Mouse (Mus musculus): ENCODE measurements around the gene Gtf2a2.
"Not testable (repeated sequence)": the region's sequence is repeated elsewhere in the genome, so short reads cannot be mapped to it uniquely, and the experiment has no call there.

Gtf2a2 gene

GRCm38 (mm10) chr9:70021610-70022009 lies 9.3 kb downstream of the Gtf2a2 start:
- no peak for DNase-seq (ENCODE audit: low read depth)

- DNase-seq (ENCODE audit: low read depth): no peak
These were observed 9.7 kb downstream of the Gtf2a2 start for GRCm38 (mm10) chr9:70022083-70022482.

DNA sequence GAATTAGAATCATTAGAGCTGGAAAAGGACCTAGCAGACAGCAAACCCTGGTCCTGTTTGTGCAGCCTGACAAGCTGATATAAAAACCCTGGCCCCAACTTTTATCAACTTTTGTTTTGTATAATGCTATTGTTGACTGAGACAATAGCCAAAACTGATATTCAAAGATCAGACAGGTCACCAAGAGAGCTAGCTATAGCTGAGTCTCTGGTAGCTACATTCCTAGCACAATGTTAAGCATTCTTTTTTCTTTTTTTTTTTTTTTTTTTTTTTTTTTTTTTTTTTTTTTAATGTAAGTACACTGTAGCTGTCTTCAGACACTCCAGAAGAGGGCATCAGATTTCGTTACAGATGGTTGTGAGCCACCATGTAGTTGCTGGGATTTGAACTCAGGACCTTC lies 11.3 kb downstream of the Gtf2a2 start:
- not testable (repeated sequence) for DNase-seq (ENCODE audit: low read depth)

DNA sequence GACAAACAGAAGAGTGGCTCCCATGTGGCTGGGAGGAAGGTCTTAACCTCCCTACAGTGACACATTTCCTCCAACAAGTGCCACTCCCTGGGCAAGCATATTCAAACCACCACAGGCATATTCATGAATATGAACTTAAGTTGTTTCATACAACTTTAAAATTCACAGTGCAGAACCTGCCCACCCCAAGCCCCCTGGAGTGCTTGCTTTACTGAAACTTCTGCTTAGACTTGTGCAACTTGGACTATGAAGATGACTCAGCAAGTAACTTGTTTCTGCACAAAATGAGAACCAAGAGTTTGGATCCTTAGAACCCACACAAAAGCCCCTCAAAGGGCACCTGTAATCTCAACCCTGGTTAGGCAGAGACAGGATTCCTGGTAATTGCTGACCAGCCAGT lies 12.3 kb downstream of the Gtf2a2 start:
- DNase-seq (ENCODE audit: low read depth): no peak

DNA sequence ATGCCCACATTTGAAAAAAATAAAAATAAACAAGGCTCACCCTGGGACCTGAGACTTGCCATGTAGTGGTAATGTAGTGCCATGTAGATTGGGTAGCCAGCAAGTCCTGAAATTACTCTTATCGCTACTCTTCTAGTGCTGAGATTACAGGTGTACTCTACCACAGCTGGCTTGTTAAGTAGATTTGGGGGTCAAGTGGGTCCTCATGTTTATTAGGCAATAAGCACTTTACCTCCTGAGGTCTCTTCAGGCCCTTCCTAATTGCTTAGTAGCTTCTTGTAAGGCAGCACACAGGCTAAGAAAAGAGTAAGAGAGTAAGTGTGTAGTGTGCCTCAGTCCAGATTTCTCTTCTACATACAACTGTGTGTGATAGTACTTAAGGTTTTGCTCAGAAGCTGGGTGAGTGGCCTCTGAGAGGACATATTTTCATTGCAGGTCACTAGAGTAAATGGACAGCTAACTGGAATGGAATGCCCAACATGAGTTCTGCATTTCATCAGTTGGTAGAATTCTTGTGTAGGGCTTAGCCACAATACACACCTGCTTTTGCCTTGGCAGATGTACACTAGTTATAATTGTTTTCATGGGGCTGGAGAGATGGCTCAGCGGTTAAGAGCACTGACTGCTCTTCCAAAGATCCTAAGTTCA lies 13.1 kb downstream of the Gtf2a2 start:
- DNase-seq (ENCODE audit: low read depth): no peak

- DNase-seq (ENCODE audit: low read depth): no peak
These were observed 19.8 kb downstream of the Gtf2a2 start for GRCm38 (mm10) chr9:70032167-70032566.

DNA sequence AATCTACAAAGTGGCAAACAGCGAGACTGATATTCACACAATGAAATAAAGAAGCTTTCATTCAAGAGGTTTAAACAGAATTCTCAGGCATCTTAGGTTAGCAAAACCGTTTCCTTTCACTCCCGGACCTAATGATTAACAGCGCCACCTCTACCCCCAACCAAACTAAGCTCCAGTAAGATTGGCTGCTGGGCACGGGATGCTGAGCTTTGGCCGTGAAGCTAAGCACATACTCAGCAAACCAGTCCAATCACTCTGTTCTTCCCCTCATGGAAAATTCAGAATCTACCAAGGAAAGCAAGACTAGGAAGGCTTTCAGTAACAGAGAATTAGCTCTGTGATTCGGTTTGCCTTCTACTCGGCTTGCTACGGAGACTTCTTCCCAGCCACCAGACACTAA lies 20.7 kb downstream of the Gtf2a2 start:
- DNase-seq (ENCODE audit: low read depth): no peak

- DNase-seq (ENCODE audit: low read depth): no peak
These were observed 22.4 kb downstream of the Gtf2a2 start for GRCm38 (mm10) chr9:70034702-70035101.

GRCm38 (mm10) chr9:70036646-70037045 lies 24.3 kb downstream of the Gtf2a2 start:
- DNase-seq (ENCODE audit: low read depth): no peak

DNA sequence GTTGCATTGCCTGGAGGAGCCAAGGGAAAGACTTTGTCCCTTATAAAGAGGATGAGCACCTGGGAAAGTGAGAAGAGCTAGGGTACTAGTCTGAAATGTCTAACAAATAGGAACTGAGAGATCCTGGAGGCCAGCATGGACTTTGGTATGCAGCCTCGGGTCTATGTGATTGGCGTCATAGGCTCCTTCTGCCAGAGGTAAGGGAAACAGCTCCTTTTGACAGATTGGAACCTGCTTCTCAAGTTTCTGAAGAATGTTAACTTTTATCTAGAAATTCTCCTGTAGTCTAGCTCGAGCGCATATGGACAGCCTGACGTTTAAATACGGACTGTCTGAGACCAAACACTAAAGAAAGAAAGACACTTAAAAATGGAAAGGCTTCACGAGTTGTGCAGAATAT lies 25.6 kb downstream of the Gtf2a2 start, which contains the start of gene Gcnt3:
TSS of gene Gcnt3 (minus strand) at position 101 of the 400 bp plus-strand sequence.
- DNase-seq (ENCODE audit: low read depth): no peak

DNA sequence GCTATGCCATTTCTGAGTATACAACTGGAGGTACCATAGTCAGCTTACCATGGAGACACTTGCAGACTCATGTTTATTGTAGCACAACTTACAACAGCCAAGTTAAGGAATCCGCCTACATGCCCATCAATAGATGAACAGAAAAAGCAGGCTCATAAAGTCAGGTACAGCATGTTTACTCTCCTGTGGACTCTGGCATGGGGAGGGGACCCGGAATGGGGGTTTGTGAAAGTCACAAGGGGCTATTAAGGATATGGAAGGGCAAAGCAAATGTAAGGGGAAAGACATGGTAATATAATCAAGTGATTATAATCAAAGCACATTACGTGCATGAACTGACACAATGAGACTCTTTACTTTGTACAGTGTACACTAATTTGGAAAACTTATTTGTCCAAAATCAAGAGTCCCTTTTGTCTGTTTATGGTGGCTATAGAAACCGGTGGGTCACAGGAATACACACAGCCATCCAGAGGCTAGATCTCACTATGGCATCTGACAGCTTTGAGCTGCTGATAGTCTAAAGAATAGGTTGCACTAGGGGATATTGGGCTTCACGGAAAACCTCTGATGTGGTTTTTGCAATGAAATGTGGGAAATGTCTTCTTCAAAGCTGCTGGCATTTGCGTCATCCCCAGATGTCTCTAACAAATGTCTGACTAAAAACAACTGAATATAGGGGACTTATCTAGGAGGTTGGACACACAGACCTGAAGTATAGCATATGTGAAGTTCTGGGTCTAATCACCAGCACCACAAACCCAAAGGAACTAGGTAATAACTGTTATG lies 27.4 kb downstream of the Gtf2a2 start:
- no peak for DNase-seq (ENCODE audit: low read depth)

DNA sequence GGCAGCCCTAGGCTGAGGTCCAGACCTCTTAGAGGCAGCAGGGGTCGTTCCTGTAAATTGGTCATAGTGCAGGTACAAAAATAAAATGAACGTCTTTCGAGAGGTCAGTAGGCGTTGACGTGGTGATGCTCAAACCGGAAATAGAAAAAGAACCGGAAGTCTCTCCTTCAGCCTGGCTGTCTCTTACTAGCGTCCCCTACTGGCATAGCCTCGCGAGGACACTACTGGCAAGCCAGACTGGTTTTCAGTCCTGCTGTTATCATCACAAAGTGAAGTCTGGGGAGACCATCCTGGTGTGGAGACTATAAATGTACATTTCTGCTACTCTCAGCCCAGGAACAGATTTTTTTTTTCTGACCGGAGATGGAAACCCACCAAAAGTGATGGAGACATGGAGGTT lies 28.2 kb downstream of the Gtf2a2 start:
- DNase-seq (ENCODE audit: low read depth): no peak

GRCm38 (mm10) chr9:70042137-70042536 lies 29.8 kb downstream of the Gtf2a2 start:
- no peak for DNase-seq (ENCODE audit: low read depth)

DNA sequence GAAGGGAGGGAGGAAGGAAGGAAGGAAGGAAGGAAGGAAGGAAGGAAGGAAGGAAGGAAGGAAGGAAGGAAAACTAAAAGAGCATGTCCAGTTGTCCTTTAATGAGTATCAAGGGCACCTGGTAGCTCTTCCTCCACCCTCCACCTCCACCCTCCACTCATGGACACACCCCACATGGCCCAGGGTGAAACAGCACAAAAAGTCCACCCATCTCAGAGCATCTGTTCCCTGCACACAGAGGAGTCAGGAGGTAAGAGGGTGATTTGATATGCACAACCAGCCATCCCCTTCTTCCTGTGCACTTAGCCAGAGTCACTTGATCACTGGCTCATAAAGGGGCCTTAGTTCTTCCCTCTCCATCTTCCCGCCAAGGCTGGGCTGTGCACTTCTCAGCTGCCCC lies 30.6 kb downstream of the Gtf2a2 start:
- DNase-seq (ENCODE audit: low read depth): no peak

- no peak for DNase-seq (ENCODE audit: low read depth)
These were observed 32.5 kb downstream of the Gtf2a2 start for GRCm38 (mm10) chr9:70044865-70045264.

GRCm38 (mm10) chr9:70046255-70046654 lies 33.9 kb downstream of the Gtf2a2 start:
- no peak for DNase-seq (ENCODE audit: low read depth)

DNA sequence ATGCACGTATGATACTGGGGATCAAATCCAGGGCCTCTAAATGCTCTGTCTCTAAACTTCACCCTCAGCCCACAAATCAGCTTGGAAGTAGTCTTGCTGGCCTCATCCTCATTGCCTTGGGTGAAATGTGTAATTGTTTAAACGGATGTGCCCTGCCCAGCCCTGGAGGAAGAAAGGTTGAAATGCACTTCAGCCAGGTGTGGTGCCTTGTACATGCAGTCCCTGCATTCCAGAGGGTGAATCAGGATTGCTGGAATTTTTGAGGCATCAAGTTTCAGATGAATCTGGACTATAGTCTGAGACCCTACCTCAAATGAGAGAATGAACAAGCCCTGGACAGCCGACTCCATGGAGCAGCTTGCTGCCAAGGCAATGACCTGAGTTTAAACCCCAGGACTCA lies 35.5 kb downstream of the Gtf2a2 start:
- DNase-seq (ENCODE audit: low read depth): no peak

DNA sequence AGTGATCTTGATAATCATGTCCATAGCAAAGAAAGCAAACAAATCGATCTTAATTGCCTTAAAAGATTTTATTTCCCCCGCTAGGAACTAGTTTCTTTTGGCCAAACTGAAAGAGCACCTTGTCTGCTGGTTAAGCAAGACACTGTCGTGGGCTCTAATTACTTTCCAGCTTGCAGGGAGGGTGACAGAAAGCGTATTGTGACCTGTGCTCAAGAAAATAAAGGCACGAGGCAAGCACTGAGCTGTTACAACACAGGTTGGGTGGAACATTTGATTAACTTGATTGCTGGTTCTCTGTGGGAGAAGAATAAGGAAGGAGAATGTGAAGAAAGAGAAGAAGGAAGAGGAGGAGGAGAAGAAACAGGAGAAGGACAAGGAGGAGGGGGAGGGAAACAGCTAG lies 35.9 kb downstream of the Gtf2a2 start:
- no peak for DNase-seq (ENCODE audit: low read depth)

- DNase-seq (ENCODE audit: low read depth): no peak
These were observed 36.5 kb downstream of the Gtf2a2 start for GRCm38 (mm10) chr9:70048751-70049415.

DNA sequence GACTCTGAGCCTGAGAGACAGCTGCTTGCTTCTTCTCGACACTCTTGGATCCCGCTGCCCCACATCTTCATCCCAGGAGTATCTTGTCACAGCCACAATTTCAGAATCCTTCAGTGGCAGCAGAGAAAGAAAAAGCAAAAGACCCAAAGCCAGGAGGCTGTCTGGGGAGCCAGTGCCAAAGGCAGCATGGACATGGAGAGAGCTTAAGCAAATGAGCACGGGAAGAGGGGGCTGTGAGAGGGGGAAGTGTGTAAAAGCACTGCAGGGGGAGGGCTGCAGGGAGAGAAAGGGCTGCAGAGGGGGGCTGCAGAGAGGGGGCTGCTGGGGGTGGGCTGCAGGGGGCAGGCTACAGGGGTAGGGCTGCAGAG lies 37.0 kb downstream of the Gtf2a2 start:
- no peak for DNase-seq (ENCODE audit: low read depth)

GRCm38 (mm10) chr9:70049839-70050238 lies 37.5 kb downstream of the Gtf2a2 start:
- DNase-seq (ENCODE audit: low read depth): no peak

DNA sequence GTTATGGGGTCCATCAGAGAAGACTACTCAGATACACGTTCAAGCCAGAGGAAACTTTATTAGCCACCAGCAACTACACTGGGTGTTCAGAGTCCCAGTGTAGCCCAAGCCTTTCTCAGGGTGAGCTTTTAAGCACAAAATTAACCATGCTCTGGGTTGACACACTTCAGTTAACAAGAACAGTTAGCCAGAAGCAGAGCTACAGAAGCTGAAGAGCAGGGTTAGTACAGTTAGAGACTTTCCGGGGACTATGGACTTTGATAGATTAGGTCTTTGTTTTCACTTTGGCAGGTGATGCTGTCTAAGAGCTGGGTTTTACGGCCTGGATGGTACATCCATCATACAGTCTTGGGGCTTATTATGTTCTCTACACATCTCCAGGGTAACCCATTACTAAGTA lies 40.4 kb downstream of the Gtf2a2 start:
- no peak for DNase-seq (ENCODE audit: low read depth)

DNA sequence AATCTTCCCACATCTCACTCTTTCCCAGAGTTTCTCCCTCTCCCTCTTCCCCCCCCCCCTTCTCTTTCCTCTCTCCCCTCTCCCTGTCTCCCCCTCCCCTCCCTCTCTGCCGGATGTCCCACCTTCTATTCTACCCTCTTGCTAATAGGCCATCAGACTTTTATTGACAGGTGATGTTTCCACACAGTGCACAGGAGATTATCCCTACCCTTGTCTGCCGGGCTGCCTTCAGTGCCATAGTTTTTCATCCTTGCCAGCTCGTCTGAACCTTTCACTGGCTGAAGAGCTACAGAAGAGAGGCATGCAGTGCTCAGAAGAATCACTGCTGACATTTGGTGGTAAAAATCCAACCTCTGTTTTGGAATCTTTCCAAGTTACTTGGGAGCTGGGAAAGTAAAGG lies 41.1 kb downstream of the Gtf2a2 start:
- DNase-seq (ENCODE audit: low read depth): no peak

All from c-Kit-positive CD71-positive TER-119-negative erythroid progenitor cells, embryonic 14.5 days (primary cell).